Mouse (Mus musculus): ENCODE measurements around the gene Kifc3. TPM values are rescaled to one million over a fixed set of nuclear protein-coding genes. Genes with fewer than 3 reads are reported as not detected.

Kifc3 gene
- total and polyA plus RNA-seq, 3 experiments, result 0.78 to 1.8 (median 1.7) TPM

DNA sequence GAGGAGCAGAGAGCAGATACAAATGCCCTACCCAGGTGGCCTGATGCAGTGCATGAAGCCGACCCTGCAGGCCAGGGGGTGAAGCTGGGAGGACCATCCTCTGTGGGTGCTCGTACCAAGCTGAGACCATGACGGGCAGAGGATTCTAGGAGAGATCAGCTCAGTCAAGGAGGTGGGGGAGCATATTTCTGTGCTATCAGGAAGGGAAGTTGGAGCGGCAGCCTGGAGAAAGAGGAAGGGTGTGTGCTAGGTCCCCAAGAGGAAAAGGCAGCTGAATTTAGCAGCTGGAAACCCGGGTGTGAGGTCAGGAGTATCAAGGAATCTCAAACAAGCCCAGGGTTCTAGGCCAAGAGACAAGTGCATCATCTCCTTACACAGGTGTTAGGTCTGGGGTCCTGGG lies 62.1 kb downstream of the Kifc3 start:
- Histone ChIP-seq H3K4me1 (ENCODE audit: control insufficient read depth in 1 of 2, insufficient read depth in 2 of 2) (peaks cover 3 to 27% of the 10 kb centered on the region in 2 experiments), H3K9me3 (replicated peaks; ENCODE audit: low read length) (no peaks in the 10 kb centered on the region), H3K36me3 (replicated peaks in 1 of 2; ENCODE audit: control insufficient read depth in 1 of 2, insufficient read depth in 1 of 2, low read length in 1 of 2) (no peaks in the 10 kb centered on the region), H3K9ac (ENCODE audit: insufficient read depth, low read depth) (no peak overlapping the region), H3K4me2 (ENCODE audit: insufficient read depth, low read depth, poor library complexity, severe bottlenecking) (no peak overlapping the region), H3K27me3 (replicated peaks) (no peaks in the 10 kb centered on the region), H3K4me3 (replicated peaks in 1 of 3; ENCODE audit: low read depth in 2 of 3, low read length in 2 of 3, poor library complexity in 1 of 3) (no peak overlapping the region), H3K27ac (ENCODE audit: insufficient read depth, low read depth) (no peak overlapping the region), H3K79me2 (replicated peaks; ENCODE audit: control insufficient read depth, extremely low read depth, insufficient read depth, poor library complexity, severe bottlenecking) (no peaks in the 10 kb centered on the region)
- in situ Hi-C loops (cut with MboI; ENCODE audit: low pct_ligation_motif_present, low pct_unique_long_range_greater_than_20kb, low sequenced_read_pairs) (no loop called here), dilution Hi-C loops (cut with MboI; ENCODE audit: extremely low pct_ligation_motif_present, extremely low pct_unique_long_range_greater_than_20kb, low sequenced_read_pairs) (no loop called here)
- DNase-seq (ENCODE audit: extremely low read depth), result no peak
- no peak for TF ChIP-seq NELFE (IDR thresholded peaks at IDR 0.05; ENCODE audit: low read depth, low read length)
- TF ChIP-seq MEF2A (IDR thresholded peaks at IDR 0.05; ENCODE audit: borderline replicate concordance, low read depth, low read length), result no peak
- TF ChIP-seq SMC3 (IDR thresholded peaks at IDR 0.05; ENCODE audit: low read depth, low read length), result no peak

GRCm38 (mm10) chr8:95139051-95139365 lies 63.6 kb downstream of the Kifc3 start:
- Histone ChIP-seq H3K9me3 (replicated peaks; ENCODE audit: low read length) (no peaks in the 10 kb centered on the region), H3K27me3 (replicated peaks) (no peaks in the 10 kb centered on the region), H3K4me1 (ENCODE audit: control insufficient read depth in 1 of 2, insufficient read depth in 2 of 2) (peaks cover 3 to 27% of the 10 kb centered on the region in 2 experiments), H3K9ac (ENCODE audit: insufficient read depth, low read depth) (no peak overlapping the region), H3K36me3 (replicated peaks in 1 of 2; ENCODE audit: control insufficient read depth in 1 of 2, insufficient read depth in 1 of 2, low read length in 1 of 2) (no peaks in the 10 kb centered on the region), H3K27ac (ENCODE audit: insufficient read depth, low read depth) (no peak overlapping the region), H3K79me2 (replicated peaks; ENCODE audit: control insufficient read depth, extremely low read depth, insufficient read depth, poor library complexity, severe bottlenecking) (no peaks in the 10 kb centered on the region), H3K4me2 (ENCODE audit: insufficient read depth, low read depth, poor library complexity, severe bottlenecking) (no peak overlapping the region), H3K4me3 (replicated peaks in 1 of 3; ENCODE audit: low read depth in 2 of 3, low read length in 2 of 3, poor library complexity in 1 of 3) (no peak overlapping the region)
- TF ChIP-seq GABPA (IDR thresholded peaks at IDR 0.05; ENCODE audit: insufficient replicate concordance, low read depth, low read length), result no peak
- TF ChIP-seq ZKSCAN1 (IDR thresholded peaks at IDR 0.05; ENCODE audit: borderline replicate concordance, low read depth, low read length), result peak; percentile 26; the same call in 1 of the 2 replicates
- no peak for TF ChIP-seq ETS1 (conservative IDR thresholded peaks at IDR 0.05; ENCODE audit: low read depth, low read length)
- no peak for TF ChIP-seq MXI1 (IDR thresholded peaks at IDR 0.05; ENCODE audit: low read depth, low read length)
- TF ChIP-seq POLR2AphosphoS2 (IDR thresholded peaks at IDR 0.05; ENCODE audit: low read depth, low read length), result no peak
- TF ChIP-seq BHLHE40 (IDR thresholded peaks at IDR 0.05; ENCODE audit: low read depth, low read length), result no peak
- TF ChIP-seq MYC (IDR thresholded peaks at IDR 0.05; ENCODE audit: low read depth, low read length), result no peak
- dilution Hi-C loops (cut with MboI; ENCODE audit: extremely low pct_ligation_motif_present, extremely low pct_unique_long_range_greater_than_20kb, low sequenced_read_pairs) (no loop called here), in situ Hi-C loops (cut with MboI; ENCODE audit: low pct_ligation_motif_present, low pct_unique_long_range_greater_than_20kb, low sequenced_read_pairs) (loop anchor here (10.0 kb wide), 1 partner anchor 66 kb away; the partner anchor contains the start of gene Kifc3)
- DNase-seq (ENCODE audit: extremely low read depth), result no peak

DNA sequence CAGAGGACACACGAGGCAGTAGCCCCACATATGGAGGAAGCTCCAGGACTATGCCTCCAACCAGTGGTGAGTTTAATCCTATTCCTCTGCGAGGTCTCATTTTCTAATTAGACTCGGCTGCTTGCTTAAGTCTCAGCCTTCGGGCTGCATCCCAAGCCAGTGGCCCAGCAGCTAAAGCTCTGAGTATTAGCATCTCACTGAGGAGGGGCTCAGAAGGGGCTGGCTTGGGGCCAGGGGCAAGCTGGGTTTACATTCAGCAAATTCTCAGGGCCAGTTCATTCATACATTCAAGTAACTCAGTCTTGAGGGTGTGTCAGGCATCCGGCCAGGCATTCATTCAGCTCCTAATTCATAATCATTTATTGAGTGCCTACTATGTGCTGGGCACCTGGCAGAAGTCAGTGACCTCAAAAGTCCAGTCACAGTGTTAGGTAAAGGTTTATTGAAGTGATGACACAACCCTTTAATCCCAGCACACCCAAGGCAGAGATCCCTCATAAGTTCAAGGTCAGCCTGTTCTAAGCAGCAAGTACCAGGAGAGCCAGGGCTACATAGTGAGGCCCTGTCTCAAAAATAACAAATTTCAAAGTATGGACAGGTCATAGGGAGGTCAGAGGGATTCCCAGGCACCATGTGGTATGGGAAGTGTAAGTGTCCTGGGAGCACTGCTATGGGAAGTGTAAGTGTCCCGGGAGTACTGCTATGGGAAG lies 64.1 kb downstream of the Kifc3 start:
- H3K79me2 ChIP-seq (replicated peaks; ENCODE audit: control insufficient read depth, extremely low read depth, insufficient read depth, poor library complexity, severe bottlenecking), result no peaks in the 10 kb centered on the region
- DNase-seq (ENCODE audit: extremely low read depth), result no peak
- no peaks in the 10 kb centered on the region for H3K27me3 ChIP-seq (replicated peaks)
- dilution Hi-C loops (cut with MboI; ENCODE audit: extremely low pct_ligation_motif_present, extremely low pct_unique_long_range_greater_than_20kb, low sequenced_read_pairs), result no loop called here
- H3K36me3 ChIP-seq (replicated peaks in 1 of 2; ENCODE audit: control insufficient read depth in 1 of 2, insufficient read depth in 1 of 2, low read length in 1 of 2), result no peaks in the 10 kb centered on the region
- H3K27ac ChIP-seq (ENCODE audit: insufficient read depth, low read depth), result no peak overlapping the region
- in situ Hi-C loops (cut with MboI; ENCODE audit: low pct_ligation_motif_present, low pct_unique_long_range_greater_than_20kb, low sequenced_read_pairs), result loop anchor here (10.0 kb wide), 1 partner anchor 66 kb away; the partner anchor contains the start of gene Kifc3
- peaks cover 3 to 27% of the 10 kb centered on the region in 2 experiments for H3K4me1 ChIP-seq (ENCODE audit: control insufficient read depth in 1 of 2, insufficient read depth in 2 of 2)
- no peak overlapping the region for H3K4me2 ChIP-seq (ENCODE audit: insufficient read depth, low read depth, poor library complexity, severe bottlenecking)
- no peak for TF ChIP-seq ZC3H11A (IDR thresholded peaks at IDR 0.05; ENCODE audit: low read depth, low read length)
- TF ChIP-seq POLR2A (IDR thresholded peaks at IDR 0.05; ENCODE audit: low read depth, low read length), result no peak
- TF ChIP-seq CHD1 (IDR thresholded peaks at IDR 0.05; ENCODE audit: low read depth, low read length), result no peak
- no peak for TF ChIP-seq USF1 (IDR thresholded peaks at IDR 0.05; ENCODE audit: low read depth, low read length)
- no peak for TF ChIP-seq RCOR1 (conservative IDR thresholded peaks at IDR 0.05; ENCODE audit: low read depth, low read length)
- no peak for TF ChIP-seq MEF2A (IDR thresholded peaks at IDR 0.05; ENCODE audit: borderline replicate concordance, low read depth, low read length)
- no peak for TF ChIP-seq TBP (conservative IDR thresholded peaks at IDR 0.05; ENCODE audit: low read depth, low read length)
- TF ChIP-seq MXI1 (IDR thresholded peaks at IDR 0.05; ENCODE audit: low read depth, low read length), result no peak
- TF ChIP-seq JUN (IDR thresholded peaks at IDR 0.05; ENCODE audit: insufficient read depth, low read depth, low read length), result no peak
- H3K4me3 ChIP-seq (replicated peaks in 1 of 3; ENCODE audit: low read depth in 2 of 3, low read length in 2 of 3, poor library complexity in 1 of 3), result no peak overlapping the region
- no peaks in the 10 kb centered on the region for H3K9me3 ChIP-seq (replicated peaks; ENCODE audit: low read length)
- no peak overlapping the region for H3K9ac ChIP-seq (ENCODE audit: insufficient read depth, low read depth)

Measured in CH12.LX (cell line).